Mouse (Mus musculus): ENCODE data around the gene Pdcd11. TPM values are rescaled to one million over a fixed set of nuclear protein-coding genes. Genes with fewer than 3 reads are reported as not detected.
A peak's percentile ranks its signal among the peaks of the same experiment; 100 is the strongest.

Gene Pdcd11
- polyA plus RNA-seq, 1 experiment from 2014 or later, result 13.4 TPM

DNA sequence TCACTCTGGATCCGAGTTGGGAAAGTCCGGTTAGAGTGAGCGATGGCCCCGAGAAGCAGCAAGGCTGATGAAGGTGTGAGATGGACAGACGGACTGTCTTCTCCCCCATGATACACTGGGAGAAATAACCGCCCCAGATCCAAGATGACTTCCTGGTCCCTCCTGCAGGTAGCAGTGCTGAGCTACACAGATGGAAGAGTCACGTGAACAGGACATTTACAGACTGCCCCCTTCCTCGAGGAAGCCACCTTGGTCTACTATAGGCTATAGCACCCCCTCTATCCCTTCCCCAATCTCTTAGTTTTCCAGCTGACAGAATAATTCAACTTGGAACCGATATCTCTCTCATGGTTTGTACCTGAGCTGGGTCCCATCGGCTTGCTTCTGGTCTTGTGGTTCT lies 87.4 kb downstream of the Pdcd11 start:
- Histone ChIP-seq H3K4me1 (peaks cover 15% of the 10 kb centered on the region), H3K4me2 (peak overlapping the region; percentile 99), H3K4me3 (replicated peaks) (peak overlapping the region; percentile 70), H3K36me3 (replicated peaks) (no peaks in the 10 kb centered on the region), H3K27me3 (peaks cover 73% of the 10 kb centered on the region), H3K9ac (no peak overlapping the region), H3K9me3 (peaks cover 5% of the 10 kb centered on the region; the same call in 1 of the 2 replicates), H3K27ac (no peak overlapping the region)
- 0 out of 2 replicates have a peak, but pooled peaks have one; percentile 31 for ATAC-seq (ENCODE audit: low FRiP score)
- WGBS, result 23% methylated on average over 10 of the region's 10 CpGs

DNA sequence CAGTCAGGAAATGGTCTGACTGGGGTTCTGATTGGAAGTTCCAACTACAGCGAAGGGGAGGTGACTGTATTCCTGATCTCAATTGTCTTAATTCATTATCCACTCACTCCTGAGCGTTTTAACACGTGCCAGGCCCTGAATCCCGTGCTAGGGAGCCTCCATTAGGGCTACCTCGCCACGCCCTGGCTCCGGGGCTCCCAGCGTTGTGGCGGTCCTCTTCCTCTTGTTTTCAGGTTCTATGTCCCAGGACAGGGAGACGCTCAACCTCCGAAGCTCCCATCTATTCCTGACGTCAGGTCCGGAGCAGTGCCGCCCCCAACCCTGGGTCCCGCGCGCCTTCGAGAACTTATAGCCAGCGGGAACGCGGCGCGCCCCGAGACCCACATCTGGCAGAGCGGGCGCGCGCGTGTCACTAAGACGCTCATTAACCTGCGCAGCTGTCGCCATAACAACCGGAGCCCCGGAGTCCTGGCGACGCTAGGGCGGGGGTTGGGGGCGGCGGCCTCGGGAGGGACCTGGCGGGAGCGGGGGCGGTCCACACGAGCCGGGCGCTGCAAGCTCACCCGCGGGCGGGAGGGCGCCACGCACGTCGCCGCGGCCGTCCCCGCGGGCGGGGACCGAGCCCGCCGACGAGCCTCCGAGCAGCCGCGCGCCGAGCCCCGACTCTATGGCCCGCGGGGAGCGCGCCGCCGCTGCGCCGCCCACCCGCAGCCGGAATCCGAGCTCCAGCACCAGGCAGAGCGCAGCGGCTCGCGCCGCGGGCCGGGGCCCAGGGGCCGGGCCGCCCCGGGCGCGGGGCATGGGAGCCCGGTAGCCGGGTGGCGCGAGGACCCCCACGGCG lies 88.1 kb downstream of the Pdcd11 start, which contains the start of gene Neurl1a:
TSS of gene Neurl1a (plus strand) at position 390 of the 841 bp plus-strand sequence.
- H3K27ac ChIP-seq, result 0 out of 2 replicates have a peak within 1 kb of the TSS, but pooled peaks have one; percentile 38
- WGBS, result under 1% methylated on average over 80 of the region's 98 CpGs

DNA sequence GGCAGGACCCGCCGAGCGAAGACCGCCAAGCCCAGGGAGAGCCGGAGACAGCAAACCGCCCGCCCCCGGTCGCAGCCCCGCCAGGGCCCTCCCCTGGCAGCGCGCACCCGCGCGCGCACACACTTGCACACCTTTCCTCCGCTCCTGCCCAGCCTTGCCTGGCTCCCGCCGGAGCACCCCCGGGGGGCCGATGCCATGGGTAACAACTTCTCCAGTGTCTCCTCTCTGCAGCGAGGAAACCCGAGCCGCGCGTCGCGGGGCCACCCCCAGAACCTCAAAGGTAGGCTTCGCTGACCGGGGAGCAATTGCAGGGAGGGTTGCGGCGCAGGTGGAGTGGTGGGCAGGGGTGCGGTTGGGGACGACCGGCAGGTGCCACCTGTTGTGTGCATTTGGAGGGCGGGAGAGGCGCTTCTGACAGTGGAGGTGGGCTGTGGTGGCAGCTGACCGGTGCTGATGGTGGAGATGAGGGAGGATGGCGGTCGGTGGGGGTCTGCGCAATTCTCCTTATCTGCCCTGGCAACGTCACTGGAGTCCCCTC lies 88.8 kb downstream of the Pdcd11 start:
- Histone ChIP-seq H3K9me3 (peaks cover 5% of the 10 kb centered on the region; the same call in 1 of the 2 replicates), H3K4me2 (peak overlapping the region; percentile 99), H3K36me3 (replicated peaks) (no peaks in the 10 kb centered on the region), H3K4me1 (peaks cover 15% of the 10 kb centered on the region), H3K27me3 (peaks cover 73% of the 10 kb centered on the region), H3K9ac (peak overlapping the region; percentile 53), H3K4me3 (replicated peaks) (peak overlapping the region; percentile 70), H3K27ac (0 out of 2 replicates have a peak overlapping the region, but pooled peaks have one; percentile 38)
- under 1% methylated on average over 41 of the region's 42 CpGs for WGBS
- ATAC-seq (ENCODE audit: low FRiP score), result peak; percentile 39

More for the DNA sequence above, 88.1 kb downstream of the Pdcd11 start, which contains the start of gene Neurl1a:
- Histone ChIP-seq H3K9me3 (peaks cover 5% of the 10 kb centered on the region; the same call in 1 of the 2 replicates), H3K4me2 (peak within 1 kb of the TSS; percentile 99), H3K27me3 (peaks cover 73% of the 10 kb centered on the region), H3K9ac (peak within 1 kb of the TSS; percentile 53), H3K36me3 (replicated peaks) (no peaks in the 10 kb centered on the region), H3K4me3 (replicated peaks) (peak within 1 kb of the TSS; percentile 70), H3K4me1 (peaks cover 15% of the 10 kb centered on the region)
- ATAC-seq (ENCODE audit: low FRiP score), result peak; percentile 77

DNA sequence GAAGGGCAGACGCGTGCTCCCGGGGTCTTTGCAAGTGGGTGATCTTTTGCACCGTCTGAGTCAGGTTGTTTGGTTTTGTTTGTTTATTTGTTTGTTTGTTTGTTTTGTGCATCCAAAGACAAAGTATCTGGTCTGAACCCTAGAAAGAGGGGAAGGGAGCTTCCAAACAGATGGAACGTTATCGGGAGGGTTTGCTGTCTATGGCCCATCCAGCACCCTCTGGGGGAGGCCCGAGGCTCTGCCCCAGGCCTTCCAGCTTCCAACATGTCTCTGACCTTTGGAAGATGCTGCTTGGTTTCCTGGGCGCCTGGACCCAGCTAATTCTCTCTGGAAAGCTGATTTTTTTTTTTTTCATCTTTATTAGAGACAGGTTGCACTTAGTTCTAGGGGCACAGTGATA lies 89.4 kb downstream of the Pdcd11 start:
- WGBS, result 11% methylated on average over 8 of the region's 8 CpGs
- Histone ChIP-seq H3K4me2 (peak overlapping the region; percentile 99), H3K9ac (no peak overlapping the region), H3K27me3 (peaks cover 72% of the 10 kb centered on the region), H3K27ac (no peak overlapping the region), H3K4me3 (replicated peaks) (peak overlapping the region; percentile 70), H3K36me3 (replicated peaks) (no peaks in the 10 kb centered on the region), H3K9me3 (peaks cover 5% of the 10 kb centered on the region; the same call in 1 of the 2 replicates), H3K4me1 (peaks cover 15% of the 10 kb centered on the region)
- no peak for ATAC-seq (ENCODE audit: low FRiP score)

Other genes with a start within 250 kb of the Pdcd11 start
- 204 and 215 TPM in 2 replicates for gene Ina, start 76.1 kb upstream of the Pdcd11 start, polyA plus RNA-seq (2016; fragmentation: Nextera tagmentation; extraction: Ambion mirVana)
- gene Nt5c2, start 75.6 kb upstream of the Pdcd11 start, polyA plus RNA-seq (2016; fragmentation: Nextera tagmentation; extraction: Ambion mirVana), result 74.0 and 76.0 TPM in 2 replicates
- 32.6 and 33.4 TPM in 2 replicates for gene Pcgf6, start 39.9 kb upstream of the Pdcd11 start, polyA plus RNA-seq (2016; fragmentation: Nextera tagmentation; extraction: Ambion mirVana)
- 10.7 and 11.4 TPM in 2 replicates for gene Taf5, start 23.0 kb upstream of the Pdcd11 start, polyA plus RNA-seq (2016; fragmentation: Nextera tagmentation; extraction: Ambion mirVana)
- gene Usmg5, start 121 bp upstream of the Pdcd11 start, polyA plus RNA-seq (2016; fragmentation: Nextera tagmentation; extraction: Ambion mirVana), result 1,294 and 1,345 TPM in 2 replicates
- gene Calhm2, start 47.5 kb downstream of the Pdcd11 start, polyA plus RNA-seq (2016; fragmentation: Nextera tagmentation; extraction: Ambion mirVana), result 1.1 and 1.8 TPM in 2 replicates
- not detected in 2 replicates for gene Calhm1, start 53.5 kb downstream of the Pdcd11 start, polyA plus RNA-seq (2016; fragmentation: Nextera tagmentation; extraction: Ambion mirVana)
- not detected in 2 replicates for gene Calhm3, start 67.0 kb downstream of the Pdcd11 start, polyA plus RNA-seq (2016; fragmentation: Nextera tagmentation; extraction: Ambion mirVana)
- 4.0 and 4.6 TPM in 2 replicates for gene Neurl1a, start 88.1 kb downstream of the Pdcd11 start, polyA plus RNA-seq (2016; fragmentation: Nextera tagmentation; extraction: Ambion mirVana)

Measured in forebrain, embryonic 12.5 days (tissue).